Mouse (Mus musculus): ENCODE results near the gene Cog1. TPM values are rescaled to one million over a fixed set of nuclear protein-coding genes. Genes with fewer than 3 reads are reported as not detected.

The Cog1 gene
- polyA plus RNA-seq, 1 experiment from 2014 or later: 21.6 TPM

- no peak for DNase-seq (ENCODE audit: low spot score)
Measured at GRCm38 (mm10) chr11:113698013-113698545, 49.1 kb downstream of the Cog1 start.

- DNase-seq (ENCODE audit: low spot score): no peak
Measured at GRCm38 (mm10) chr11:113699643-113700042, 50.7 kb downstream of the Cog1 start.

GRCm38 (mm10) chr11:113703758-113704157 lies 54.8 kb downstream of the Cog1 start:
- peak; percentile 84 for DNase-seq (ENCODE audit: low spot score)

DNA sequence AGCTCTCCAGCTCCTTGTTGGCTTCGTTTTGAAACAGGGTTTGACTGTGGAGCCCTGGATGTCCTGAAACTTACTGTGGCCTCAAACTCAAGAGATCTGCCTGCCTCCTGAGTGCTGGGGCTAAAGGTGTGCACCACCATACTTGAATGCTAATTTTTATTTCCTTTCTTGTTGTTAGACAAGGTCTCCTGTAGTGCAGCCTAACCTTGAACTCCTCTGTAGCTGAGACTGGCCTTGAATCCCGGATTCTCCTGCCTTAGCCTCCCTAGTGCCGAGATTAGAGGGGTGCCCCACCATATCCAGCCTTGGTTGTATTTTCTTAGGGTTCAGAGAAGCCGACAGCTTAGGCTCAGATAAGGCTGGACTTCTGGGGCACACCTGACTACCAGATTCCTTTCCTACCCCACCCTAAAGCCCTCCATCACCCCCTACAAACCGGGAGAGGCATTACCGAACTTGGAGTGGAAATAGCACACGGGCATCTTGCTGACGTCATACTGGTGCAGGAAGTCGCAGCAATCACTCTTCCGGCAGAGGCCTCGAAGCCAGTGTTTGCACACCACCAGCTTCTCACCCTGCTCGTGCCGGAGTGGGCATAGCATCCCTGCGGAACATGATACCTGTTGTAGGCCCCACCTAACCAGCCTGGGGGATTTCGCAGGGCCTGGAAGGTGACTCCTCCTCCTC lies 57.1 kb downstream of the Cog1 start:
- DNase-seq (ENCODE audit: low spot score): no peak

DNA sequence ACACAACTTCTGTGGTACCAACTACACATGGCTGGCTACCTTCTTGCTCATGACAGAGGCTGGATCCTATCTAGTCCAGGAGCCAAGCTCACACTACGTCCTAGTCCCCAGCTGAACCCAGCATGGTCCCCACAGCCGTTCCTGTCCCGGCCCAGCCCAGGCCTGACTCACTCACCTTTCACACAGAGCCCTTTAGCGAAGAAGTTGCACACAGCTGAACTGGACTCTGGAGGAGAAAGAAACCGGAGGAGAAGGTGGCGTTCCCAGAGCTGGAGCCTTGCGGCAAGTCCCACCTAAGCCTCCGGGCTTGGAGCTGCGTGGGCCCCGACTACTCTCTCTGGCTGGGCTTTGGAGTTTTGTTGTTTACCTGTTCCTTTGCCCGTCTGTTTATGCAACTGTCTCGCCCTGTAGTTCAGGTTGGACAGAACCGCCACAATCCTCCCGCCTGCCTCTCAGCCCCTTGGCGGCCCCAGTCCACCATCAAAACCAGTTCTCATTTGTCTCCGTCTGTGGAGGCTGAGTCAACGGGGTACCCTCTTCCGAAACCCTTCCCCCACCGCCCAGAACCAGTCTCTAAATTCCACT lies 59.8 kb downstream of the Cog1 start:
- no peak for DNase-seq (ENCODE audit: low spot score)

GRCm38 (mm10) chr11:113709272-113709671 lies 60.3 kb downstream of the Cog1 start:
- no peak for DNase-seq (ENCODE audit: low spot score)

- peak; percentile 83 for DNase-seq (ENCODE audit: low spot score)
Measured at GRCm38 (mm10) chr11:113709731-113710256, 60.8 kb downstream of the Cog1 start, which contains the start of gene Cpsf4l. Cpsf4l (minus strand) TSS chr11:113710017.

DNA sequence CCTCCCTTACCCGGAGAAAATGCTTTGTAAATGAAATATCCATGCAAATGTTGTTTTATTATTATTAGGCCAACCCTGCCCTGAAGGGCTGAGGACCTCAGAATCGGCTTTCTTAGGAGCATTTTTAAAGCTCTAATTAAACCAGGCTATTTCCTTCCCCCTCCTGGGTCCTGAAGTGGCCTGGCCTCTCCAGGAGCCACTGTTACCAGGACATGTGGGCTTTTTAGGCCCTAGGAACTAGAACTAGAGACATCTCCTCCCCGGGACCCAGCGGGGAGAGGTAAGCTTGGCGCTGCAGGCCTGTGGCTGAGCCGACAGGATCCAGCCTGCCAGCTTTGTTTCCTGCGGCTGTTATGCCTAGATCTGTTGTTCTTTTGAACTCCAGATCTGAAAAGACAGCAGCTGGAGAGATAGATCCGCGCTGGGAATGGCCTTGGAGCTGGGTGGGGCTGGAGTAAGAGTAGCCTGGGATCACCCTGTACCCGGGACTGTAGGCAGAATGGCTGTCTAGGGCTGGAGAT lies 61.3 kb downstream of the Cog1 start:
- peak; percentile 72 for DNase-seq (ENCODE audit: low spot score)

GRCm38 (mm10) chr11:113711061-113711460 lies 62.1 kb downstream of the Cog1 start:
- no peak for DNase-seq (ENCODE audit: low spot score)

DNA sequence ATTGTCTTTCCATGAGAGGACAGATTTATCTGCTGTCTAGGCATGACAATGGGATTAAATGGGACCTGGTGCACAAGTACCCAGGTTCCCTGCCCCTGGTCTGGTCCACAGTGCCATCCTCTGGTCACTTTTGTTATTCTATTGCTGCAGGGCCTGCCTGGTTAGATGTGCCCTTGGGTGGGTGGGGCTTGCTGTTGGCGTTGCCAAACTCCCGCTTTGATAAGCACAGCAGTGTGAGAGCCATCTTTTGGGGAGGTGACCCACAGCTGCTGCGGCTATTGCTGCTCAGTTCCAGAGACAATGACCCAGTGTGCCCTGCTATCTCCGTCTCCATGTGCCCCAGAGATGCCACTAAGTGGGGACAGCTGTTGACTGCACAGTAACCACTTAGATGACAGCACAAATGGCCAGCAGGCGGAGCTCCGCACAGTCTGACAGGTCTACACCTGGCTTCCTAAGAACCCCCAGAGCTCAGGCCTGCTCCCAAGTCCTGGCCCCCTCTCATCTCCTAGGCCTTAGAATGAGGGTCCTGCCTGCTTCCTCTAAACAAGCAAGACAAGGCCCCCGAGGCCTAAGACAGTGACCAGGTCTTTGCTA lies 66.2 kb downstream of the Cog1 start:
- DNase-seq (ENCODE audit: low spot score): peak; percentile 54

- no peak for DNase-seq (ENCODE audit: low spot score)
Measured at GRCm38 (mm10) chr11:113716132-113716531, 67.2 kb downstream of the Cog1 start.

Other genes with a start within 250 kb of the Cog1 start
- 3.4 and 4.0 TPM in 2 replicates for gene Sstr2, start 29.8 kb upstream of the Cog1 start, polyA plus RNA-seq (2015; fragmentation: Nextera tagmentation; extraction: Ambion mirVana)
- gene Slc39a11, start 910 bp downstream of the Cog1 start, polyA plus RNA-seq (2015; fragmentation: Nextera tagmentation; extraction: Ambion mirVana): 19.4 and 19.9 TPM in 2 replicates
- 53.3 and 54.7 TPM in 2 replicates for gene Fam104a, start 35.0 kb downstream of the Cog1 start, polyA plus RNA-seq (2015; fragmentation: Nextera tagmentation; extraction: Ambion mirVana)
- gene D11Wsu47e, start 35.2 kb downstream of the Cog1 start, polyA plus RNA-seq (2015; fragmentation: Nextera tagmentation; extraction: Ambion mirVana): 15.7 and 17.0 TPM in 2 replicates
- 38.4 and 45.2 TPM in 2 replicates for gene Cpsf4l, start 60.8 kb downstream of the Cog1 start, polyA plus RNA-seq (2015; fragmentation: Nextera tagmentation; extraction: Ambion mirVana)
- gene Cdc42ep4, start 102.7 kb downstream of the Cog1 start, polyA plus RNA-seq (2015; fragmentation: Nextera tagmentation; extraction: Ambion mirVana): 37.0 and 38.7 TPM in 2 replicates